14 mouse cellular contexts compared by ENCODE assay signal in genomic region chr16:34812165-34812564, GRCm38 (mm10).
"Had no signal": no experiment of that assay in that cellular context is flagged by ENCODE, and none has a peak within 500 bp of the region (broad histone marks: within the 10 kb centered on the region; RNA-seq: fewer than 3 reads in every experiment).

No protein-coding gene starts in this region.

- DNase-seq: kidney, postnatal 36 days; layer of hippocampus, adult 9-11 months; layer of hippocampus, postnatal 36 days; retina, postnatal 1 day; right cerebral cortex, postnatal 4 days; spleen, adult 18-20 months; thymus, adult 18-20 months; thymus, postnatal 25 days had no signal

- H3K36me3 ChIP-seq: limb, embryonic 15.5 days; midbrain, embryonic 12.5 days; neural tube, embryonic 13.5 days had no signal

- ATAC-seq: intestine, embryonic 16.5 days; midbrain, embryonic 16.5 days had no signal

- H3K4me2 ChIP-seq: limb, embryonic 15.5 days; midbrain, embryonic 12.5 days; neural tube, embryonic 13.5 days had no signal

- H3K4me3 ChIP-seq: limb, embryonic 15.5 days; midbrain, embryonic 12.5 days; neural tube, embryonic 13.5 days had no signal

- H3K27me3 ChIP-seq: limb, embryonic 15.5 days had no signal

- H3K9me3 ChIP-seq: limb, embryonic 15.5 days; midbrain, embryonic 12.5 days; neural tube, embryonic 13.5 days had no signal

- H3K9ac ChIP-seq: limb, embryonic 15.5 days; liver, embryonic 14.5 days; midbrain, embryonic 12.5 days; neural tube, embryonic 13.5 days had no signal

- H3K27ac ChIP-seq: limb, embryonic 15.5 days; liver, embryonic 14.5 days; midbrain, embryonic 12.5 days; neural tube, embryonic 13.5 days had no signal
